Mouse (Mus musculus) CH12.LX (cell line): ENCODE data around the gene Sec61g. TPM values are rescaled to one million over a fixed set of nuclear protein-coding genes. Genes with fewer than 3 reads are reported as not detected.

Source experiments
- DNase-seq: peaks from one replicate; pipeline ENCODE4 v3.0.0-alpha.2; 2013; ENCODE audit errors: extremely low read depth
- H3K27ac ChIP-seq: 2 replicates; pipeline ENCODE4 v1.5.1; 2012; ENCODE audit warnings: low read depth, mild to moderate bottlenecking, control low read depth, moderate library complexity; ENCODE audit not compliant: insufficient read depth
- H3K27me3 ChIP-seq: replicated peaks from 2 replicates; pipeline ENCODE3; 2012; ENCODE audit warnings: inconsistent platforms
- H3K36me3 ChIP-seq, 2 experiments: replicated peaks in 1 of 2; 2 replicates each; pipeline versions ENCODE3 to v1.6.1; 2012; ENCODE audit warnings: inconsistent platforms in 1 of 2, low read length in 1 of 2, mild to moderate bottlenecking in 1 of 2, mixed read lengths in 1 of 2, moderate library complexity in 1 of 2; ENCODE audit not compliant: control insufficient read depth in 1 of 2, insufficient read depth in 1 of 2
- H3K4me1 ChIP-seq, 2 experiments: 2 replicates each; pipeline ENCODE4 v1.6.1; 2012; ENCODE audit warnings: inconsistent platforms in 1 of 2, moderate library complexity in 1 of 2; ENCODE audit not compliant: insufficient read depth in 2 of 2, control insufficient read depth in 1 of 2
- H3K4me2 ChIP-seq: 2 replicates; pipeline ENCODE4 v1.6.1; 2012; ENCODE audit warnings: low read depth, mild to moderate bottlenecking, control low read depth; ENCODE audit not compliant: poor library complexity, insufficient read depth, severe bottlenecking
- H3K4me3 ChIP-seq, 3 experiments: fragments of 150-350 bp in 1 of 3; sonication (generic) in 1 of 3; replicated peaks in 1 of 3; 2 replicates each; pipeline versions ENCODE3 to v1.5.1; 2011 to 2012; ENCODE audit warnings: low read depth in 2 of 3, low read length in 2 of 3, mild to moderate bottlenecking in 2 of 3, moderate library complexity in 2 of 3, control low read depth in 1 of 3, improper control_type of control experiment in 1 of 3, inconsistent platforms in 1 of 3, mixed read lengths in 1 of 3; ENCODE audit not compliant: poor library complexity in 1 of 3
- H3K79me2 ChIP-seq: replicated peaks from 2 replicates; pipeline ENCODE4 v1.6.1; 2012; ENCODE audit warnings: mild to moderate bottlenecking, moderate library complexity; ENCODE audit not compliant: control insufficient read depth, poor library complexity, insufficient read depth, severe bottlenecking; ENCODE audit errors: extremely low read depth
- H3K9ac ChIP-seq: 2 replicates; pipeline ENCODE4 v1.6.1; 2012; ENCODE audit warnings: low read depth, mild to moderate bottlenecking, control low read depth, moderate library complexity; ENCODE audit not compliant: insufficient read depth
- H3K9me3 ChIP-seq: replicated peaks from 2 replicates; pipeline ENCODE3; 2012; ENCODE audit warnings: low read length, inconsistent platforms, mixed read lengths
- CHD2 ChIP-seq: IDR thresholded peaks from 2 replicates; pipeline ENCODE4 v1.6.1; 2011; ENCODE audit warnings: low read length, improper control_type of control experiment
- EP300 ChIP-seq: IDR thresholded peaks from 2 replicates; pipeline ENCODE4 v1.6.1; 2011; ENCODE audit warnings: low read length, improper control_type of control experiment
- HCFC1 ChIP-seq: IDR thresholded peaks from 2 replicates; pipeline ENCODE4 v1.6.1; 2012; ENCODE audit warnings: low read depth, mild to moderate bottlenecking, inconsistent platforms, low read length, improper control_type of control experiment
- KAT2A ChIP-seq: IDR thresholded peaks from 2 replicates; pipeline ENCODE4 v1.6.1; 2012; ENCODE audit warnings: low read length, improper control_type of control experiment, inconsistent platforms; ENCODE audit not compliant: insufficient replicate concordance
- MAFK ChIP-seq: IDR thresholded peaks from 2 replicates; pipeline ENCODE4 v1.6.1; 2011; ENCODE audit warnings: low read length, improper control_type of control experiment; ENCODE audit not compliant: insufficient replicate concordance
- MXI1 ChIP-seq: IDR thresholded peaks from 2 replicates; pipeline ENCODE4 v1.6.1; 2011; ENCODE audit warnings: mild to moderate bottlenecking, low read depth, low read length, improper control_type of control experiment
- MYC ChIP-seq: IDR thresholded peaks from 2 replicates; pipeline ENCODE4 v1.6.1; 2011; ENCODE audit warnings: low read depth, mild to moderate bottlenecking, improper control_type of control experiment, low read length
- PAX5 ChIP-seq: IDR thresholded peaks from 2 replicates; pipeline ENCODE4 v1.6.1; 2012; ENCODE audit warnings: low read length, inconsistent platforms, mixed read lengths
- RAD21 ChIP-seq: IDR thresholded peaks from 2 replicates; pipeline ENCODE4 v1.6.1; 2011; ENCODE audit warnings: low read depth, mild to moderate bottlenecking, low read length, improper control_type of control experiment, moderate library complexity
- RCOR1 ChIP-seq: conservative IDR thresholded peaks from 2 replicates; pipeline ENCODE4 v1.6.1; 2012; ENCODE audit warnings: low read depth, mild to moderate bottlenecking, inconsistent platforms, low read length, improper control_type of control experiment
- USF1 ChIP-seq: IDR thresholded peaks from 2 replicates; pipeline ENCODE4 v1.6.1; 2014; ENCODE audit warnings: low read depth, mild to moderate bottlenecking, inconsistent platforms, low read length, improper control_type of control experiment
- ZC3H11A ChIP-seq: IDR thresholded peaks from 2 replicates; pipeline ENCODE4 v1.6.1; 2012; ENCODE audit warnings: low read depth, mild to moderate bottlenecking, inconsistent platforms, low read length, improper control_type of control experiment
- ZNF384 ChIP-seq: IDR thresholded peaks from 2 replicates; pipeline ENCODE4 v1.6.1; 2012; ENCODE audit warnings: low read depth, low read length, improper control_type of control experiment, inconsistent platforms
- dilution Hi-C: fragments of 300-500 bp; cut with MboI; formaldehyde crosslinking; loops from 2 replicates; pipeline ENCODE4 v1.14.3; 2020; ENCODE audit warnings: low sequenced_read_pairs; ENCODE audit not compliant: extremely low pct_unique_long_range_greater_than_20kb, extremely low pct_ligation_motif_present
- in situ Hi-C: fragments of 300-500 bp; cut with MboI; formaldehyde crosslinking; loops from 3 replicates; pipeline ENCODE4 v1.14.3; 2019; ENCODE audit warnings: low sequenced_read_pairs, low pct_ligation_motif_present, low pct_unique_long_range_greater_than_20kb, mixed read lengths
- polyA plus RNA-seq: library from polyadenylated mRNA; unstranded; fragments of >175 nt; gene quantifications from 2 replicates; pipeline ENCODE4 v1.2.1, GENCODE M21; 2012; ENCODE audit warnings: low read depth; ENCODE audit not compliant: insufficient read length
- total RNA-seq, 2 experiments: library from RNA; depleted of rRNA; stranded (reverse); fragments of 300-350 nt in 1 of 2; fragments of >200 nt in 1 of 2; gene quantifications; 2 replicates each; pipeline ENCODE4 v1.2.3; 2012 to 2014

Sec61g gene
- total and polyA plus RNA-seq, 3 experiments, result 21.7 to 139 (median 64.5) TPM

- Histone ChIP-seq H3K4me2 (no peak overlapping the region), H3K27me3 (no peaks in the 10 kb centered on the region), H3K9ac (no peak overlapping the region), H3K4me1 (peaks cover 4 to 8% of the 10 kb centered on the region in 2 experiments; a peak in 2 of 4 replicates)
- DNase-seq, result no peak
- no peak for TF ChIP-seq EP300
- TF ChIP-seq ZC3H11A, result no peak
- no peak for TF ChIP-seq USF1
- no peak for TF ChIP-seq RCOR1
- TF ChIP-seq HCFC1, result no peak
- no peak for TF ChIP-seq MXI1
- TF ChIP-seq RAD21, result no peak
- TF ChIP-seq CHD2, result no peak
- TF ChIP-seq PAX5, result no peak
- TF ChIP-seq, all 38 proteins: peak for 0
- dilution Hi-C loops (no loop called here), in situ Hi-C loops (no loop called here)
- Histone ChIP-seq H3K9me3 (no peaks in the 10 kb centered on the region), H3K4me3 (no peak overlapping the region), H3K36me3 (no peaks in the 10 kb centered on the region), H3K79me2 (no peaks in the 10 kb centered on the region), H3K27ac (no peak overlapping the region)
These were observed 38.3 kb upstream of the Sec61g start for GRCm38 (mm10) chr11:16546421-16547163.

DNA sequence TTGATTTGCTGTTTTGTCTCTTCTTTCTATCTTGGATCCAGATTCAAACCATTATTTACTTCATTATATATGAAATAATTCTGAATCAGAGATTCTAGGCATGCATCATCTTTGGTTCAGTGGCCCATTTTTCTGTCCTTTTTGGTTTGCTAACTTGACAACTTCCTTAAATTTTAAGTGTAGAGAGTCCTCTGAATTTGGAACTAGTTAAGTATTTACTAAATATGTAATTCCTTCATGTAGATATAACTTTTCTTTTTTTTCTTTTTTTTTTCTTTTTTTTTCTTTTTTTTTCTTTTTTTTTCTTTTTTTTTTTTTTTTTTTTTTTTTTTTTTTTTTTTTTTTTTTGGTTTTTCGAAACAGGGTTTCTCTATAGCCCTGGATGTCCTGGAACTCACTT is 29.1 kb upstream of the Sec61g start:
- H3K4me2 ChIP-seq, result no peak overlapping the region
- H3K4me1 ChIP-seq, result peaks cover 10 to 47% of the 10 kb centered on the region in 2 experiments
- dilution Hi-C loops, result no loop called here
- no peaks in the 10 kb centered on the region for H3K9me3 ChIP-seq
- no peak overlapping the region for H3K4me3 ChIP-seq
- in situ Hi-C loops, result no loop called here
- H3K36me3 ChIP-seq, result no peaks in the 10 kb centered on the region
- H3K79me2 ChIP-seq, result no peaks in the 10 kb centered on the region
- DNase-seq, result no peak
- H3K27ac ChIP-seq, result no peak overlapping the region
- H3K27me3 ChIP-seq, result no peaks in the 10 kb centered on the region
- no peak overlapping the region for H3K9ac ChIP-seq
- peak; percentile 85 for TF ChIP-seq ZNF384
- no peak for TF ChIP-seq MYC
- no peak for TF ChIP-seq MAFK
- no peak for TF ChIP-seq KAT2A
